Mouse (Mus musculus) hematopoietic stem cell, adult 5-6 weeks (primary cell): Measurements from ENCODE around the gene Hcar1. TPM values are rescaled to one million over a fixed set of nuclear protein-coding genes. Genes with fewer than 3 reads are reported as not detected.

Source experiments
- ATAC-seq, 2 experiments: fragments of 125-278 bp in 1 of 2; replicated peaks in 1 of 2; 2 replicates each; pipeline ENCODE4 v1.8.0; 2016 to 2017; ENCODE audit warnings: inconsistent platforms in 2 of 2, mild to moderate bottlenecking in 2 of 2, moderate number of reproducible peaks in 2 of 2, low read depth in 1 of 2, moderate TSS enrichment in 1 of 2; ENCODE audit not compliant: low FRiP score in 2 of 2, poor library complexity in 2 of 2, severe bottlenecking in 2 of 2, insufficient read depth in 1 of 2, low TSS enrichment in 1 of 2
- total RNA-seq: library from RNA; stranded (forward); fragments of 172-1452, 232-1000 nt; gene quantifications from 2 replicates; pipeline ENCODE4 v1.2.3, GENCODE M21; 2017

The Hcar1 gene
- total RNA-seq, 1 experiment from 2014 or later, result not detected

DNA sequence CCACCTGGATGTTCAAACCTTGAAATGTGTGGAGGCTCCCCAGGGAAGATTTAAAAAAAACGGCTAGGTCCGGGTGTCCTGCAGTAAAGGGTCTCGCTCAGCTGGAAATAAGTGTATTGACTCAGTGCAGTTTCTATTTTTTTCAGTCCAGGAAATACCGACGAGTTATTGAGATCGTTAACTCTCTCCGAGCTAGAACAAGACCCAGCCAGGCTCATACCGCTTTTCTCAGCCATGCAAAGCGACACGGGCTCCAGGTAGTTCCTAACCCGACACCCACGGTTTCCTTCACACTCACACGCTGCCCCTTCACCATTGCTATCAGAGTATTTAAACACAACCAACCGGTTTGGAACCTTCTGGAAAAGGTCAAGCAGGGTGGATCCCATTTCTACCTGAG, 1.8 kb downstream of the Hcar1 start:
- 0 out of 4 replicates have a peak, but pooled peaks have one; percentile 13 to 25 for ATAC-seq

DNA sequence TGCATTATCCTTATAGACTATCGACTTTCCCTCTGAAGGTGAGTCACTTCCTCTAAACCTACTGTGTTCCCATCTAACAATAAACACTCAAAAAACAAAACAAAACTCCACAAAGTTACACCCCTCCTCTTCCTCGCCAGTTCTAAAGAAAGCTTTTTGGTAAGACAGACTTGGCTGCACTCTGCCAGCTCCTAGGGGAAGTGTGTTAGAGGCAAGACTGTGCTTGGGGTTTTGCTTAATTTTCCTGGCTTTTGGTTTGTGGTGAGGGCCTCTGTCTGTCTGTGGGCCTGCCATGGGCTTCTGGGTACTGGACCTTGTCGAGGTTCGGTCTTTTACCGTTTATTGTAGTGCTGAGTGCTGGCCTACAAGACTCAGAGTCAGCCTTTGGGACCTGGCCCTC, 5.6 kb downstream of the Hcar1 start:
- no peak for ATAC-seq

DNA sequence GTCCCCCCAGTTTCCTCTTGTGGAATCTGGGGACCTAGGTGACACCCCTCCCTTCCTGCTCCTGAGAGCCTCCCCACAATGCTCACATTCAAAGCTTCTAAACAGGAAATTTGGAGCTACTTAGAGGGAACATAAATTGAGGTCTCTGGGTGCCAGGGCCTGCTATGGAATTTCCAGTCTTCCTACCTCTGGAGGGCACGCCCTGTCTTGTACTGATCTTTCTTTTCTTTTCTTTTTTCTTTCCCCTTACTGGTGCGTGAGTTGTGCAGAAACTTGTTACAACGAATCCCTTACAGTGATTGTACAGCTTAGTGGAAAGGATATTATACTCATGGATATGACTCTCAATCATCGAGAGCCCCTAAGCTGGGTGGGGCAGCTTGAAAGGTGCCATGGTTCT, 10.2 kb downstream of the Hcar1 start:
- no peak for ATAC-seq

DNA sequence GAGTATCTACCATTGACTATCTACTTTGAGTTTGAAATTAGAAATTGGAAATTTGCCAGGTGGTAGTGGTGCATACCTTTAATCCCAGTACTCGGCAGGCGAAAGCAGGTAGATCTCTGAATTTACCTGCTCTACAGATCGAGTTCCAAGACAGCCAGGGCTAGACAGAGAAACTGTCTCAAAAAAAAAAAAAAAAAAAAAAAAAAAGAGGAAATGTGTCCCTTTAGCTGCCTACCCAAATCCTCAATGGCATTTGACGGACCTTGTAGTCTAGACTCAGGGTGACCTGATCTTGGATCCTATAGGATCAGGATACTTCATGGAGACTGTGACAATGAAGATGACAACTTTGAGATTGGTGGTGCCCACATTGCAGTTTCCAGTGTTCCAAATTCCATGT, 13.4 kb downstream of the Hcar1 start:
- ATAC-seq, result no peak

DNA sequence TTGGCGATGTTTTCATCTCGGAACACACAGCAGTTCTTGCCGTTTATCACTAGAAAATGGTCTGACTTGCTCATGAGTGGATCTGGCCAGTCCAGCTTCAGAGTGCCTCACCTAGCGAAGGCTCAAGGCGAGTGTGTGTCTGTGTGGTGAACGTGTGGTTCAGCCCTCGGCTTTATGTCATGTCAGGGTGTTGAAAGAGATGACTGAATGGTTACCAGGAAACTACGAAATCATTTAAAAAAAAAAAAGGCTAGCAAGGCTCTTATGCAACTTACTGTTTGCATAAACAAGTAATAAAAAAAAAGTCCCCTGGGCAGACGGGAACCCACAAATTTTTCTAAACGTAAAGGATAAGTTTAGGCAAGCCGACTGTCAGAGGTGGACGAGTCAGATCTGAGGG, 14.5 kb downstream of the Hcar1 start, which contains the start of gene Hcar2:
Hcar2 (minus strand) TSS at position 135 of the 400 bp plus-strand sequence.
- peak; percentile 62 to 75 for ATAC-seq

DNA sequence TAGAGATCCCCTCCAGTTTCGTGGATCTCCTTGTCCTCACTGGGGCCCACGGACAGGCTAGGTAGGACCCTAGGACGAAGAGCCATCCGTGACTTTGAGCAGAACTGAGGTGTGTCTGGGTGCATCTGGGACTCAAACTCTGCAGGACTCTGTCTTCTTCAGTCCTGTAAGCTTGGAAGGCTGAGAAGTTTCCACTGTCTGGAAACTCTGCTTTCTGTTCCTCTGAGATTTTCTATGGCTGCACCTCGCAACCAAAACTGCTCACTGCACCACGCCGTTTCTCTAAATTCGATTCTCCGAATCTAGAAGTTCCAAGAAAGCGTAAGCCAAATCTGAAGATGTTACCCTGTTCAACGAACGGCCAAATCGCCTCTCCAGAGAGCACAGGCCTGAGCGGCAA, 15.9 kb downstream of the Hcar1 start:
- ATAC-seq, result no peak

DNA sequence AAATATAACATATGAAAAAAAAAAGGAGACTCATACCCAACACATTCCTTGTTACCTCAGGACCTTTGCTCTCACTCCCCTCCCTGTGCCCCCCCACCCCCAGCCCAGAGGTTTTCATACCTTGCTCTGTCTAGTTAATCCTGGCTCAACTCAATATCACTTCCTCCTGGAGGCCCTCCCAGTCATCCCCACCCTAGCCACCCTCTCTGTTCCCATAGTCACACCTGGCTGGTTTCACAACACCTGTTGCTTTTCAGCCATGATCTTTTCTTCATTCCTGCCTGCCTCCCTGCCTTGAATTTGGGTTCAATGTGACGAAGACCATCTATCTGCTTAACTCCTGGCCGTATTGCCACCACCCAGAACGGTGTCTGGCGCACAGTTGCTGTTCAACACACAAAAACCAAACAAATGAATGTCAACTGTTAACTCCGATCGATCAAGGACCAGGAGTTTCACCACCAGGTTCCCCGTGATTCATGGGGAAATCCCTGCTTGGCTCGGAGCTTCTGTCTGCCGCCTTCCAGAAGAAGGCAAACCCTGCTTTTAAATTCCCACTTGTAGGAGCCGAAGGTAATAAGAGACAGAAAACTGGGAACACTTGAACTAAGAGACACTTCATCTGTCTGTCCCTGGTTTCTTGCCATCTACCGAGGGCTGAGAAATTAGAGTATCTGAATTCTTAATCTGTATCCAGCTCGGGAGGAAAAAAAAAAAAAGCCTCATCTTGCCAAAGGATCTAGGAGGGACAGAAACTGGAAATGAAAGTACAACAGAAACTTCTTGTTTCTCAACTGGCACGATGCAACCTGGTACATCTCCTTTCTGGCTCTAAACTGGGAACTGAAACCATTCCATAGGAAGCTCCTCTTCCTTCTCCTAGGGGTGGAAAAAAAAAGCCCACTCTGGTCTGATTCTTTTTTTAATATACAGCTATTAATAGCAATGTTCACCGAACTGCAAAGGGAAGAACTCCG, 17.2 kb downstream of the Hcar1 start:
- no peak for ATAC-seq

DNA sequence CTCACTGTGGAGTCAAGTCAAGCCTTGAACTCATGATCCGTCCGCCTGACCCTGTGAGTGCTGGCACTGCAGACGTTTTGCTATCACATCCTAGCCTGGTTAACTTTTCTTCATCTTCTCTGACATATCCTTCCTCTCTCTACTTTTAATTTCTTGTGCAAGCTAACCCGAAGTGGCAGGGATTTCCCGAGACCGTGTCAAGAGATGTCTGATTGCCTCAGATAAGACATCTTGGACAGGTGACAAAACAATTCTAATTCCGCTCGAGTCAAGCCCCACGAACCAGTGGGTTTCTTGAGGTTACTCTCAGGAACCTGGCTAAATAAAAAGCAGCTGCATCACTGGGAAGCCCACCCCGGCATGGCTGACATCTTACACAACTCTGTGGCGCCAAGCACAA, 21.0 kb downstream of the Hcar1 start:
- peak; percentile 35 to 60; a peak in 3 of 4 replicates for ATAC-seq

DNA sequence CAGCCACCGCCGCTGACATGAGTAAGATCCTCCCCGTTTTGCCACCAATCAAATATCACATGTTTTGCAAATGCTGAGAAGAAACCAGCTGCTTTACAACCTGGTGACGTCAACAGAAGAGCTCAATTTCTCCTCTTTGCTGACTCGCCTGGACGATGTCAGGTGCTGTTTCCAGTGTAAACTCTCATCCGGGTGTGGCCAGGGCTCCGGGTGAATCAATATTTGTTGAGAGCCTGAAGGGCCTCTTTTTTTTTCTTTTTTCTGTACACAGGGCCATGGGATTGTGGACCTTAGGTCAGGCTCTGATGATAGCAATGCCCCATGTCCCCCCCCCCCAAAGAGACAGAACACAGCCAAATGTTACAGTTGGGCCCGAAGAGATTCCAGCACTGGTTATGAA, 25.3 kb downstream of the Hcar1 start:
- ATAC-seq, result no peak

DNA sequence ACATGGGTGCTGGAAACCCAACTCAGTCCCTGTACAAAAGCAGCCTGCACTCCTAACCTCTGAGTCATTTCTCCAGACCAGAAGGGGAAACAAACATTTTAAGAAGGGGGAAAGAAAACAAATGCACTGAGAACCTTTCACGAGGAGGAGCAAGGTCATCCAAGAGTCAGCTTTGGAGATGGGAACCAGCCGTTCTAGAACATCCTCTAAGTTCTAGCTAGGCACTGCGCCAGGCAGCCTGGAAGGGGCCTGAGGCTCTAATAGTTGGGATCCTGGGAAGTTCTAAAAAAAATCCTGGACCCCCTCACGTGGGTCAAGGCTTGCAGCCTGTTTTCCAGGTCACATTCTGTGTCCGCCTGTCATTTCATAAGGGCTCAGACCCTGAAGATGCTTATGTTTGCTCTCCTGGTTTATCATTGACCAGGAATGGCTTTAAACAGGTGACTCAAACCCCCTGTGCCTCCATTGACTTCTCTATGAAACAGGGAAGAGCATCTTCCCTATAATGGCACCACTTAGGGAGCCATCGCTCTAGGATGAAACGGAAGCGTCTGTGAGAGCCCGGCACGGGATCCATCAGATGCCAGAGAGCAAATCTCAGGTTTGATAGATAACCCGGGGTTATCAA, 25.8 kb downstream of the Hcar1 start:
- ATAC-seq, result no peak

DNA sequence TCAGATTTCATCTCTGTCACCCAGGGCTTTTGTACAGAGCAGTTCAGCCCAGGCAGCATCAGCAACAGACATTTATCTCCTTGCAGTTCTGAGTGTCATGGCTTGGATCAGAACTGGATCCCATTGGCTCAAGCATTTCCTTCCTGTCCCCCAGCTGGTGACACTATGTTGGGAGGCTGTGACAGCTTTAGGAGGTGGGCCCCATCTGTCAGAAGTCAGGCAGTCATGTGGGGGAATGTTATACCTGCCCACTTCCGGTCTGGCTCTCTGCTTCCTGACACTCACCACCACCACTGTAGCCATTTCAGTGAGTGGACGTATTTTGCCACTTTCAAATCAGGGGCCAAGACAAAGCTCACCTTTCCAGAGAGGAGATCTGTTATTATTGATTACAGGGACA, 28.4 kb downstream of the Hcar1 start:
- peak; percentile 37 to 72; a peak in 3 of 4 replicates for ATAC-seq

DNA sequence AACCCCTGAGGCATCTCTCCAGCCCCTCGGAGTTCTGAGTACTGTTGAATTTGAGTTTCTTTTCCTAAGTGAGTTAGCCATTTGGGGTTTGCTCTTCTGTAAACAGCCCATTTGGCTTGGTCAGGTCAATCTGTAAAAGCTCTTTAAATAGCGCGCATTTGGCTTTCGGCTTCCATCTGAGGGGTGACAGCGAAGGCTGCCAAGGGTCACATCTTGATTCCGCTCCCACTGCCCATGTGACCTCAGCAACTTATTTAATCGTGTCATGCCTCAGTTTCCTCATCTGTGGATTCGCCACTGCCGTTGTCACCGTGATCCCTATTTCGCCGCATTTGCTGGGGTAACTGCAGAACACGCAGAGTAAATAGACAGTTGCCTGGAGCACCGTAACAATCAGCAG, 35.5 kb downstream of the Hcar1 start:
- no peak for ATAC-seq

DNA sequence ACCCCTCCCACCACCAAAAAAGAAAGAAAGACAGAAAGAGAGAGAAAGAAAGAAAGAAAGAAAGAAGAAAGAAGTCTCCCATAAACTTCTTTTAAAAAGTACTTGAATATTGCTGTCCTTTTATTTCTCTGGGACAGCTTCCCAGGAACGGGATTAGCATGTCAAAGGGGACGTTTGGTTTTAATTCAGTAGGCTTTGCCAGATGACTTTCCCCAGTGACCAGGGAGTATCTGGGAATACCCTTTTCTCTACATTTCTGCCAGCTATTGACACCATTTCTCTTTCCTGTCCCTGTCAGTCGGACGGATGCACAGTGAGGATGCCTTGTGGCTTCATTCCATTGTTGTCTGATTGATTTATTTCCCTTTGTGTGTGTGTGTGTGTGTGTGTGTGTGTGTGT, 36.0 kb downstream of the Hcar1 start:
- ATAC-seq, result no peak

DNA sequence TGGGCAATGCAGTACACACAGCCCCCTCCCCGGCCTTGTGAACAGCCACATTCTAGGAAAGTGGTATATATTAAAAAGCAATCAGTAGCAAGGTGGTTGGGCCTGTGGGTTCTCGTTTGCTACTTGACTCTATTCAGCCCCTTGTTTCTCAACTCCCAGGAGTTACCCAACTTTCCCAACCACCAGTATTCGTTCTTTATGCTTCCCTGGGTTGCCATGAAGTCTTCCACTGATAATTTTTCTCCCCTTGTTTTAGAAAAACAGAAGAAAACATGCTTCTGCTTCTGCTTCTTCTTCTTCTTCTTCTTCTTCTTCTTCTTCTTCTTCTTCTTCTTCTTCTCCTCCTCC, 36.9 kb downstream of the Hcar1 start:
- no peak for ATAC-seq

DNA sequence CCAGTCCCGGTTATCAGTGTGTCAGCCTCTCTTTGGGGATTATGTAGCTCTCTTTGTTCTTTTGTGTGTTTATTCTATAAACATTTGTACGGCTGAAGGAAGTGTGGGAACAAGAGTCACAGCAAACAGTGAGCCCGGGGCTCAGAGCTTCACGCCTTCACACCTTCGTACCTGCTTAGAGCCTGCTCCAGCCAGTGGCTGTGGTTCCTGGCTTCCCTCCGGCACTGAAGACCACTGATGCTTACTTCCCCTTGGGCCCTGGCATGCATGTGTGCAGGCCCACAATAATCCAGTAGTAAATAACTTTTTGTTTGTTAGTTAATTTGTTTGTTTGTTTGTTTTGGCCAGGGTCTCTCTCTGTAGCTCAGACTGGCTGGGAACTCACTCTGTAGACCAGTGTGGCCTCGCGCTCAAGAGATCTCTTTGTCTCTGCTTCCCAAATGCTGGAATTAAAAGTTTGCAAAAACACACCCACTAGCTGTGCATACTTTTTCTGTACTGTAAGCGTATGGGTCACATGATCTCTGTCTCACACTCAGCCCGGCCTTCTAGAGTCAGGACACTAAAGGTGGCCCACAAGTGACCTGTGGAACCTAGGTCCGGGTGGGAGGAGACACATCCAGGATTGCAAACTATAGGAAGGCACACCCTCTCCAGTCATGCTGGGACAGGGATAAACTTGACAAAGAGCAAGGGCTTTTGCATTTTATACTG, 37.4 kb downstream of the Hcar1 start:
- no peak for ATAC-seq

DNA sequence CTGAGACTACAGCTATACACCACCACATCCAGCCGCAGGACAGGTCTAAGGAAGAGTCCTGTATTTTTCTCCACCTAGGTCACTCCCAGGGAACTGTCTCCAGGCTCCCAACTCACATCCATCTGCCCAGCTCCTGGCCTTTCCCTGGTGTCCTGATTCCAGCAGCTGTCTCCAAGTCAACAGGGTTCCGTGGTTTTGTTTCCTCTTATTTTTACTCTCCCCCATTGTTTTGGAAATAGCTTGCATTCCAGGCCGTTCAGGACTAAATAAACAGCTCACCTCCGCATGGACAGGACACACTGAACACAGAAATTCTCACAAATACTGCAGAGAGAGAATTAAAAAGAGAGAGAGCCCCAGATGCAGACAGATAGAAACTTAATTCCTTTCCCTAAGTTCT, 42.4 kb downstream of the Hcar1 start:
- no peak for ATAC-seq

DNA sequence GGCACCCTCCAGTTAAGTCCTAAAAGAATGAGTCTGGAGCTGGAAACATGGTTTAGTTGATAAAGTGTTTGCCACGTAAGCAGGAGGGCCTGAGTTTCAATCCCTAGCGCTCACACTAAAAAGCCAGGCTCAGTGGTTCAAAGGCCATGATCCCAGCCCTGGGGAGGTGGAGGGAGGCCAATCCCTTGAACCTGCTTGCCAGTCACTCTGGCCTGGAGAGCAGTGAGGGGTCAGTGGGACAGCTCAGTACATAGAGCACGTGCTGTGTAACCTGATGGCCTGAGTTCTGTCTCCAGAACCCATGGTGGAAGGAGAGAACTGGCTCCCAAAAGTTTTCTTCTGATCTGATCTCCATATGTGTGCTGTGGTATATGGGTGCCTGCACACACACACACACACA, 45.0 kb downstream of the Hcar1 start:
- ATAC-seq, result no peak

DNA sequence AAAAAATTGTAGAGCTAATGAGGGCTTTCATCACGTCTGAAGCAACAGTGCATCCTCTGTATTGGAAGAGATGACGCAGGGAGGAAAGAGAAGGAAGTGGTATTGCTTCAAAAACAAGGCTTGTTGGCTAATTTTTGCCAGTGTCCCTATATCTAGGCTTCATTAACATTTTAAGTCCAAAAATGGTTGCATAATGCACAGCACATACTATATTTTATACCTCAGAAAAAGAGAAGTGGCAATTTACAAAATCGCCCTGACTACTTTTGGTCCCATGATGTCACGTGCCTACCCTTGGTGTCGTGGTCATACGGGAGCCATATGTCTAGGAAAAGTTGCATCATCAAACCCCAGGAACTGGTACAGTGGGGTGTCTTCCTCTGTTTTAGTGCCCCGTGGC, 47.5 kb downstream of the Hcar1 start:
- peak; percentile 71 to 81; a peak in 3 of 4 replicates for ATAC-seq
